19 mouse cellular contexts compared by ENCODE assay signal in genomic region chr5:92640861-92641260, GRCm38 (mm10). TPM values are rescaled to one million over a fixed set of nuclear protein-coding genes. Genes with fewer than 3 reads are reported as not detected.
"Had no signal": no experiment of that assay in that cellular context is flagged by ENCODE, and none has a peak within 500 bp of the region (broad histone marks: within the 10 kb centered on the region; RNA-seq: fewer than 3 reads in every experiment).

No protein-coding gene starts in this region.

- H3K4me2 ChIP-seq: lung, embryonic 14.5 days; midbrain, embryonic 12.5 days; neural tube, embryonic 13.5 days; neural tube, embryonic 15.5 days had no signal

- H3K9ac ChIP-seq: lung, embryonic 14.5 days; midbrain, embryonic 12.5 days; neural tube, embryonic 13.5 days; neural tube, embryonic 15.5 days had no signal

- H3K4me3 ChIP-seq: midbrain, embryonic 10.5 days; midbrain, embryonic 12.5 days; myocyte; neural tube, embryonic 13.5 days; neural tube, embryonic 15.5 days had no signal

- H3K9me3 ChIP-seq: midbrain, embryonic 10.5 days; midbrain, embryonic 12.5 days; neural tube, embryonic 13.5 days; neural tube, embryonic 15.5 days had no signal

- DNase-seq: lung, embryonic 14.5 days; lung, postnatal 10 days; lung, postnatal 4 days; midbrain, embryonic 14.5 days; retina, postnatal 1 day; right cerebral cortex, adult 18-20 months; right cerebral cortex, postnatal 25 days; right cerebral cortex, postnatal 4 days; spleen, adult 18-20 months; thymus, adult 18-20 months; thymus, postnatal 14 days; thymus, postnatal 36 days had no signal

- H3K4me1 ChIP-seq: midbrain, embryonic 10.5 days; midbrain, embryonic 12.5 days; neural tube, embryonic 13.5 days; neural tube, embryonic 15.5 days had no signal

- H3K27ac ChIP-seq: midbrain, embryonic 10.5 days; midbrain, embryonic 12.5 days; neural tube, embryonic 13.5 days; neural tube, embryonic 15.5 days had no signal

- ATAC-seq: midbrain, embryonic 16.5 days had no signal

- H3K27me3 ChIP-seq: midbrain, embryonic 12.5 days; neural tube, embryonic 13.5 days; neural tube, embryonic 15.5 days had no signal

- H3K36me3 ChIP-seq: midbrain, embryonic 10.5 days; midbrain, embryonic 12.5 days; neural tube, embryonic 13.5 days; neural tube, embryonic 15.5 days had no signal

RNA-seq across cellular contexts. Expression of gene Ccdc158, which starts 34.2 kb away (rescaled TPM):
- polyA plus RNA-seq: myocyte had no signal

RNA-seq across cellular contexts. Expression of gene Shroom3, which starts 42.4 kb away (rescaled TPM):
- total RNA-seq: megakaryocyte, adult 5-6 weeks had no signal
